Mouse (Mus musculus): ENCODE data around the gene Bnip3.

DNA sequence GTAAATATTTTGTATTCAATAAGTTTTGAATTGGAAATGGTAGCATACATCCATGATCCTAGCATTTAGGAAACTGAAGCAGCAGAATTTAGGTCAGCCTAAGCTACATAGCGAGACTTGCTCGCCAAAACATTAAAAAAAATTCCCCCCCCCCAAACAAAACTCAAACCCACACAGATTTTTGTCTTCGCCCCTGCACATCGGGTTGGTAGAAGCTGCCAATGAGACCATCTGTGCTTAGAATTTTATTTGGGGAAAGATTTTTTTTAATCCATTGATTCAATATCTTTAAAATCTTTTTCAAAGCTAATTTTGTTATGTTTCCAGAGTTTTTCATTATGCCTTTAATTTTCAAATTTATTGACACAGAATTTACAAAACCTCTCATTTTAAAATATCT is 19.1 kb upstream of the Bnip3 start:
- TF ChIP-seq TCF12 (IDR thresholded peaks at IDR 0.05; ENCODE audit: low read depth, low read length) (no peak), USF1 (IDR thresholded peaks at IDR 0.05; ENCODE audit: low read depth, low read length) (no peak), CTCF (conservative IDR thresholded peaks at IDR 0.05 in 1 of 2, IDR thresholded peaks at IDR 0.05 in 1 of 2; ENCODE audit: low read depth in 2 of 2, low read length in 2 of 2) (no peak), POLR2A (IDR thresholded peaks at IDR 0.05; ENCODE audit: low read depth, low read length) (no peak), MAZ (IDR thresholded peaks at IDR 0.05; ENCODE audit: low read depth, low read length) (no peak), HCFC1 (IDR thresholded peaks at IDR 0.05; ENCODE audit: low read depth, low read length) (no peak), ELF1 (IDR thresholded peaks at IDR 0.05; ENCODE audit: low read depth, low read length) (no peak), RCOR1 (conservative IDR thresholded peaks at IDR 0.05; ENCODE audit: low read depth, low read length) (no peak), MAFK (IDR thresholded peaks at IDR 0.05; ENCODE audit: insufficient replicate concordance, low read length) (no peak)

Measured in CH12.LX (cell line).